Mouse (Mus musculus) midbrain, embryonic 13.5 days (tissue): ENCODE data around the gene Creb5. TPM values are rescaled to one million over a fixed set of nuclear protein-coding genes. Genes with fewer than 3 reads are reported as not detected.

Source experiments
- ATAC-seq: fragments of 200-750 bp; cut with Nextera tagmentation; 2 replicates; pipeline ENCODE4 v1.8.0; 2017; ENCODE audit warnings: mild to moderate bottlenecking, moderate TSS enrichment, moderate library complexity
- H3K27ac ChIP-seq: fragments of 300-500 bp; sonication (generic); 2 replicates; pipeline ENCODE4 v1.5.1; 2015; ENCODE audit warnings: inconsistent platforms, mild to moderate bottlenecking, moderate library complexity
- H3K27me3 ChIP-seq: fragments of 300-500 bp; sonication (generic); 2 replicates; pipeline ENCODE4 v1.6.1; 2015; ENCODE audit warnings: mild to moderate bottlenecking, inconsistent platforms
- H3K36me3 ChIP-seq: fragments of 300-500 bp; sonication (generic); 2 replicates; pipeline ENCODE4 v1.6.1; 2015; ENCODE audit warnings: mild to moderate bottlenecking, inconsistent platforms
- H3K4me1 ChIP-seq: fragments of 300-500 bp; sonication (generic); replicated peaks from 2 replicates; pipeline ENCODE4 v1.6.1; 2015; ENCODE audit warnings: inconsistent platforms
- H3K4me2 ChIP-seq: fragments of 300-500 bp; sonication (generic); replicated peaks from 2 replicates; pipeline ENCODE4 v1.6.1; 2015; ENCODE audit warnings: moderate library complexity, mild to moderate bottlenecking, inconsistent platforms
- H3K4me3 ChIP-seq: fragments of 300-500 bp; sonication (generic); replicated peaks from 2 replicates; pipeline ENCODE4 v1.5.1; 2015; ENCODE audit warnings: mild to moderate bottlenecking, inconsistent platforms
- H3K9ac ChIP-seq: fragments of 300-500 bp; sonication (generic); replicated peaks from 2 replicates; pipeline ENCODE4 v1.6.1; 2015; ENCODE audit warnings: mild to moderate bottlenecking, inconsistent platforms
- H3K9me3 ChIP-seq: fragments of 300-500 bp; sonication (generic); 2 replicates; pipeline ENCODE4 v1.6.1; 2016; ENCODE audit warnings: mild to moderate bottlenecking, inconsistent platforms
- WGBS: fragments of 180-500 bp; shearing (Covaris S2); methylation state at CpG from one replicate; pipeline ENCODE4 v1.1.7; 2015; 5-methylcytosine and 5-hydroxymethylcytosine counted together
- polyA plus RNA-seq: library from polyadenylated mRNA; unstranded; fragments of >200 nt; fragmentation: Nextera tagmentation; extraction: Ambion mirVana; gene quantifications from 2 replicates; pipeline ENCODE4 v1.2.1, GENCODE M21; 2015

Gene Creb5
- polyA plus RNA-seq, 1 experiment from 2014 or later = 4.5 TPM

DNA sequence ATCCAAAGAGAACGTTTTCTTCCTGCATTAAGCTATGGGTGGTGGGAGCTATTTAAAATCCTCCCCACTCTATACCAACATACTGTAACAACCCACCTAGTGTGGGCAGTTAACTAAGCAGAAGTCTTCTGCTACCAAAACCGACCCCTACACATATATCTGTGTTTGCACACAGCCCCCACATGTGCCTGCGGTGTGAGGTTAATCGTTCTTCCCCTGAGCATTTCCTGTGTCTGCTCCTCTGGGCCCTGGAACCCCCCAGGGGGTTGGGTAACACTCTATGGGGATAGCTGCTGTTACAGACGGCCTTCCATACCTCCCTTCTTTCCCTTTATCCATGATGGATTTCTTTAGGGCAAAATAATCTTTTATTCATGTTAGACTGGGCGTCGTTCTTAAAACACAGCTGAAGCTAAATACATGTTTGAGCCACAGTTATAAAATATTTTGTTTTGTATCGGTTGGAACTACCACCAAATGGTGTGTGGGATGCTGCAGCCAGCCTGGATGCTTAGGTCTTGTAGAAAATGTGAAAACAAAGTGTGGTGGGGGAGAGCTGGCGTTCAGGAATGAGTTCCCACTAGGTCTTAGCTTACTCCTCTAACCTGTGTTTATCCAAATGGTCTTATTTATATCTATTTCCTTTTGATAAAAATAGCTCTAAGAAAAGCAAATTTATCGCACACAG is 297.8 kb downstream of the Creb5 start:
- Histone ChIP-seq H3K27me3 (no peaks in the 10 kb centered on the region), H3K4me3 (no peak overlapping the region), H3K36me3 (no peaks in the 10 kb centered on the region), H3K9me3 (no peaks in the 10 kb centered on the region), H3K9ac (no peak overlapping the region), H3K4me2 (no peak overlapping the region), H3K4me1 (peaks cover 30% of the 10 kb centered on the region), H3K27ac (no peak overlapping the region)
- no peak for ATAC-seq
- 69% methylated on average over 10 of the region's 10 CpGs for WGBS

DNA sequence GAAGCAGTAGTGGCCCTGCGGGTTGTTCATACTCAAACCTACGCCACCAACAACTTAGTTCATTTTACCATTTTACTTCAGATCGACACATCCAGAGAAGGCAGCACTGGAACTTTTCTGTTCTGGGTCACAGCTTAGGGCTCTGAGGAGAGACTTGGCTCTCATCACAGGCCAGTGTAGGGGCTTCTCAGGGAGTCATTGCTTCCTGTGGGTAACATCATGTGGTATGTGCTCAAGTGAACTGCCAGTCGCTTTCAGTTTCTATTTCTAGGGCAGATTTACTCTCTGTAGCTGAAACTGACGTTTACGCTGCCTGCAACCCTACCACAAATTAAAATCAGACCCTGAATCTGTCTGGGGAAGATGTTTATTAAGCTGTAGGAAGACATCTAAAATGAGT is 302.7 kb downstream of the Creb5 start:
- Histone ChIP-seq H3K36me3 (no peaks in the 10 kb centered on the region), H3K27me3 (no peaks in the 10 kb centered on the region), H3K27ac (no peak overlapping the region), H3K4me3 (no peak overlapping the region), H3K4me1 (peaks cover 19% of the 10 kb centered on the region), H3K9me3 (no peaks in the 10 kb centered on the region), H3K4me2 (no peak overlapping the region), H3K9ac (no peak overlapping the region)
- ATAC-seq = no peak
- WGBS = 92% methylated on average over 6 of the region's 6 CpGs

DNA sequence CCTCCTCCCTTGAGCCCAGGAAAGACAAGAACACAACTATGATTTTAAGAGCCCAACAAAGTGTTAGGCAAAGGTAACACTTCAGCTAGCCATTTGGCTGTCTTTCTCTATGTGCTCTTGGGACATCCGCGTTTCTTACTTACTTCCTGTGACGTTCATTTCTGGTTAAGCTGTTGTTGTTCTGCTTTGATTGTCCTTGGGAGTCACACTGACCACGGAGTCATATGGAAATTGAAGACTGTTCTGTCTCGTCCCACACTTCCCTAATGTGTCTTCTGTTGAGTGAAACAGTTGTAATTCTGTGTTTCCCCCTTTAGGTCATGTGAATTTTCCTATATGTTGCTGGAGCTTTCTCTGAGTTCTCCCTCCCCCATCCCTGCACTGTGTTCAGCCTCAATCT is 305.2 kb downstream of the Creb5 start:
- Histone ChIP-seq H3K4me3 (no peak overlapping the region), H3K9ac (no peak overlapping the region), H3K36me3 (no peaks in the 10 kb centered on the region), H3K27me3 (no peaks in the 10 kb centered on the region), H3K9me3 (no peaks in the 10 kb centered on the region), H3K4me2 (no peak overlapping the region), H3K27ac (no peak overlapping the region), H3K4me1 (peaks cover 16% of the 10 kb centered on the region)
- 91% methylated on average over 5 of the region's 5 CpGs for WGBS
- no peak for ATAC-seq

DNA sequence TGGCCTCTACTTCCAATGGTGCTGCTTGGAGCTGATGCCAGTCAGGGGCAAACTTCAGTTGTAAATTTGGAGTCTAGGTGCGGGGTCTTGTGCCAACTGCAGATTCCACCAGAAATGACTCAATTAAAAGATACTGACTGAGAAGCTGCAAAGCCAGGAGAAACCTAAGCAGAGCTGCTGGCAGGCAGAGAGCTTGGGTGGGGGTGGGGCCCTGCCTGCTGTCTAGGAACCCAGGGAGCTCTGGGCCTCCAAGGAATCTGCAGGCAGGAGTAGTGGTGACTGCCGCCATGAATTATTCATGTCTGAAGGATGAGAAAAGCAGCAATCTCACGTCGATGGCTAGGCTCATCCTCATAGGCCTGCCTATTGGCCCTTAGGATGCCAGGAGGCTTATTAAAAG is 306.5 kb downstream of the Creb5 start:
- H3K4me1 ChIP-seq = peaks cover 16% of the 10 kb centered on the region
- H3K4me2 ChIP-seq = no peak overlapping the region
- 14% methylated on average over 4 of the region's 4 CpGs for WGBS
- peak; percentile 80 for ATAC-seq
- H3K9ac ChIP-seq = no peak overlapping the region
- H3K9me3 ChIP-seq = no peaks in the 10 kb centered on the region
- H3K36me3 ChIP-seq = no peaks in the 10 kb centered on the region
- peak overlapping the region; percentile 27; the same call in 1 of the 2 replicates for H3K27ac ChIP-seq
- no peaks in the 10 kb centered on the region for H3K27me3 ChIP-seq
- H3K4me3 ChIP-seq = no peak overlapping the region

DNA sequence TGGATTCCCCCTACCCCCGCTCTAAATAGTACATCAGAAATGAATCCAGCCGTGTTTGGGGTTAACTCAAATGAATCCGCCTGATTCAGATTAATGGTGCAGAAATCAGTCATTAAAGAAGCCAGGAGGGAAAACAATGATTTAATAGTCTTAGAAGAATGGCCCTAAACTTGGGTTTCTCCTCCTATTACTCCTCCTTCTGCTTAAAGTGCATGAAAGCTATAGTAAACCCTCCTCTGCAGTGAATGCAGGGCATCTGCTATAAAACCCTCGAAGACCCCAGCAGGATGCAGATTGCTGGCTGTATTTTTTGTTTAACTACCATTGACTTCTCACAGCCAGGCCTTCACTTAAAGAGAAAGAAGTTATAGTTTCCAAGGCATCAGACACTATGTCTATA is 307.2 kb downstream of the Creb5 start:
- 0 out of 2 replicates have a peak overlapping the region, but pooled peaks have one; percentile 27 for H3K27ac ChIP-seq

DNA sequence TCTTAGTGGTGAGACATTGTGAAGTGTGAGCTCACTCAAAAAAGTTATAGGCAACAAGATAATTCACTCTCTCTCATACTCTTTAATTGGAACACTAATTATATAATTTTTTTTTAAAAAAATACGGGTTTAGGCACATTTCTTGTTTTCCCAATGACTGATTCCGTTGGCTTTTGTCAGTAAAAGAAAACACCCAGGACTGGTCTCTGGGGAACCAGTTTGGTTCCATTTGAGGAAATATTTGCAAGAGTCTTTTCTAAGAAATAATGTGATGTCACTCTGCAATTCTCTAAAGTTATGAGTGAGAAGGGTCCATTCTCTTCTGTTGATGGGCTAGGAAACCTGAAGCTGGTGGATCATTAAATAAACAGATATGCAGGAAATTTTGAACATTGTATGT is 309.3 kb downstream of the Creb5 start:
- Histone ChIP-seq H3K27ac (no peak overlapping the region), H3K9me3 (no peaks in the 10 kb centered on the region)
- WGBS = 88% methylated on average over 2 of the region's 2 CpGs

More for the DNA sequence above, 307.2 kb downstream of the Creb5 start:
- WGBS = 52% methylated on average over 4 of the region's 4 CpGs
- no peaks in the 10 kb centered on the region for H3K27me3 ChIP-seq
- H3K4me2 ChIP-seq = no peak overlapping the region
- no peaks in the 10 kb centered on the region for H3K9me3 ChIP-seq
- ATAC-seq = no peak
- no peak overlapping the region for H3K4me3 ChIP-seq
- H3K4me1 ChIP-seq = peaks cover 16% of the 10 kb centered on the region
- no peak overlapping the region for H3K9ac ChIP-seq
- H3K36me3 ChIP-seq = no peaks in the 10 kb centered on the region

DNA sequence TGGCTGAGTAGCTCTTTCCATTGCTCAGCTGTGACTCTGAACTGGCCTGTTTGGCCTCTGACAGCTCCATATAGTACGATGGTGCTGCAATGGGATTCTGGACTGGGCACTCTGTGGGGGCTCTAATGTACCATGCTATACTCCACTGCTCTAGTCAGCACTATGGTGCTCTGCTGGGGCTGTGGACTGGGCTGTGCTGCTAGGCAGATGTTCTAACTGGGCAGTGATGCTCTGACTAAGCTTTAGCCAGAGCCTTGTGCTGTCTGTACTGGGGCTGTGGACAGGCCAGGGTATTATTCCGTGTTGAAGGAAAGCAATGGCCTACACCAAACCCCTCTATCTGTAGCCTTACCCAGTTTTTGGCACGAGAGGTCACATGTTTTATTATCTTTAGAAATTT is 316.0 kb downstream of the Creb5 start:
- 69% methylated on average over 3 of the region's 3 CpGs for WGBS
- no peaks in the 10 kb centered on the region for H3K36me3 ChIP-seq
- no peak overlapping the region for H3K4me2 ChIP-seq
- H3K9ac ChIP-seq = no peak overlapping the region
- H3K27ac ChIP-seq = no peak overlapping the region
- no peak for ATAC-seq
- H3K4me1 ChIP-seq = no peaks in the 10 kb centered on the region
- no peak overlapping the region for H3K4me3 ChIP-seq
- H3K9me3 ChIP-seq = no peaks in the 10 kb centered on the region
- H3K27me3 ChIP-seq = no peaks in the 10 kb centered on the region

More for the DNA sequence above, 309.3 kb downstream of the Creb5 start:
- Histone ChIP-seq H3K4me2 (no peak overlapping the region), H3K36me3 (no peaks in the 10 kb centered on the region), H3K27me3 (no peaks in the 10 kb centered on the region), H3K9ac (no peak overlapping the region), H3K4me1 (peaks cover 16% of the 10 kb centered on the region), H3K4me3 (no peak overlapping the region)
- no peak for ATAC-seq

DNA sequence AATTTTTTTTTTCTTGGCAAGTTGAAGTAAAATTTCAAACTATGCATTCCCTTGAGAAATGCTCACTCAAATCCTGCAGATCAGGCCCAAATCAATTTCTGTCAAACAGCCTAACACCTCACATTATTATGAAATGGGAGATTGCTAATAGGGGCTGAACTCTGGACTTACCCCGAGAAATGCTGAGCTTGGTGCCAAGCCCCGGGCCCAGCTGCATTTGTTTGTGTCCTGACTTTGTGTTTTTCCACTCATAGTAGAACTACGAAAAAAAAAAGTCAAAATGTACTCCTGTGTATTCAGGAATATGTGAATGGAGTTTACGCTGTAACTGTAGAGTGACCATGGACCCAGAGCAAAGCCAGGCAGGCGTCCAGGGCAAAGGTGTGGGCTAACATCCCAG is 316.6 kb downstream of the Creb5 start:
- 86% methylated on average over 5 of the region's 5 CpGs for WGBS
- Histone ChIP-seq H3K4me3 (no peak overlapping the region), H3K27me3 (no peaks in the 10 kb centered on the region), H3K4me1 (no peaks in the 10 kb centered on the region), H3K36me3 (no peaks in the 10 kb centered on the region), H3K9ac (no peak overlapping the region), H3K4me2 (no peak overlapping the region), H3K9me3 (no peaks in the 10 kb centered on the region), H3K27ac (no peak overlapping the region)
- no peak for ATAC-seq

DNA sequence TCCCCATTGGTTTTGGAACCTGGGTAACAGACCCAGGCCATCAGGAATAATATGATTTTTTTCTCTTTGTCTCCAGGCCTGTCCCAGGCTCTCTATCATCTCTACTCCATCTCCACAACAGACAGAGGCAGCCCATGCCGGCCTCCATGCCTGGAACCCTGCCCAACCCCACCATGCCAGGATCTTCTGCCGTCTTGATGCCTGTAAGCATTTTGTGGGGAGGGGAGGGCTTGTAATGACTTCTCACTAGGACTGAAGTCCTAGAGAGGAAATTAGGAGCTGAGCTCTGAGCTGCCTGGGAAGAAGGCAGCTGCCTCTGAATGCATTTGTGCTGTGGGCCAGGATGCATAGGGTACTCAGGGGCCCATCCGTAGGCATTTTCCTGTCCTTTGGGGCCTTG is 317.3 kb downstream of the Creb5 start:
- 84% methylated on average over 3 of the region's 3 CpGs for WGBS
- Histone ChIP-seq H3K4me3 (no peak overlapping the region), H3K4me2 (no peak overlapping the region), H3K27me3 (no peaks in the 10 kb centered on the region), H3K36me3 (no peaks in the 10 kb centered on the region), H3K4me1 (no peaks in the 10 kb centered on the region), H3K9ac (no peak overlapping the region), H3K9me3 (no peaks in the 10 kb centered on the region), H3K27ac (no peak overlapping the region)
- ATAC-seq = no peak

DNA sequence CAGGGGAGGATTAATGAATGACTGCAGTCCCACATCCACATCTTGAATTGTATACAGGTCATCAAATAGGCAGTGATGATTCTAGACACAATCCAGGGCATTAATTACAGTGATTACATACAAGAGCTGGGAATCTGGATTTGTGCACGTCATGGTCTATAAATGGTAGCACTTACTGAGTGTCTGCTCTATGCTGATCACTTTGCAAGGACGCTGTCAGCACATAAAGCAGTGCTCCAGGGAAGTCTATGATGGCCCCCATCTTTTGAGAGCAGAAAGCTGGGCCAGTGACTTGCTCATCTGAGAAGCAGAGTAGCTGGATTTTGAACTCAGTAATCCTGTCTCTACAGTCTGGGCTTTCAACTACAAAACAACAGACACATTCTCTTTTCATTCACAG is 318.1 kb downstream of the Creb5 start:
- H3K9ac ChIP-seq = no peak overlapping the region
- no peaks in the 10 kb centered on the region for H3K27me3 ChIP-seq
- H3K9me3 ChIP-seq = no peaks in the 10 kb centered on the region
- no peak overlapping the region for H3K4me2 ChIP-seq
- no peaks in the 10 kb centered on the region for H3K36me3 ChIP-seq
- no peak overlapping the region for H3K27ac ChIP-seq
- H3K4me1 ChIP-seq = no peaks in the 10 kb centered on the region
- ATAC-seq = no peak
- no peak overlapping the region for H3K4me3 ChIP-seq
- 87% methylated on average over 2 of the region's 2 CpGs for WGBS

DNA sequence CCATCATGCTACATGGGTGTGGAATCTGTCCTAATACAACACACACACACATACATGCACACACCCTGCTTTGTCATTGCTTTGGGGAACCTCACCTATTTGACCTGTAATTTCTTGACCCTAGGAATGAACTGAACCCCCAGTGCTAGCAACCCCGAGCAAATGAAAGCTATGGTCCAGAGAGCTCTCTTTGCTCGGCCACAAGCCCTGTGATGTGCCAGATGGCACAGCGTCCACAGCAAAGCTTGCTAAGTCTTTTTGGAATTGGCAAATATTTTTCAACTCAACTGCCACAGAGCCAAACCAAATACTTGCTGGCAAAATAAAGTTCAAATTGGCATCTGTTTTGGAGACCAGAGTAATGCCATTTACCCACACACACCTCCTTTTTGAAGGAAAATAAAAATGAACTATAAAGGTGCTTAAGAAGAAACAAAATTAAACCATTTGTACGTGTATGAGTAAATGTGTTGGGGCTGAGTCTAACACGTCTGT is 324.4 kb downstream of the Creb5 start:
- Histone ChIP-seq H3K4me1 (peaks cover 8% of the 10 kb centered on the region; the same call in 1 of the 2 replicates), H3K4me2 (no peak overlapping the region), H3K27ac (no peak overlapping the region), H3K4me3 (no peak overlapping the region), H3K27me3 (no peaks in the 10 kb centered on the region), H3K36me3 (no peaks in the 10 kb centered on the region), H3K9me3 (no peaks in the 10 kb centered on the region), H3K9ac (no peak overlapping the region)
- ATAC-seq = no peak
- WGBS = 89% methylated on average over 5 of the region's 5 CpGs

DNA sequence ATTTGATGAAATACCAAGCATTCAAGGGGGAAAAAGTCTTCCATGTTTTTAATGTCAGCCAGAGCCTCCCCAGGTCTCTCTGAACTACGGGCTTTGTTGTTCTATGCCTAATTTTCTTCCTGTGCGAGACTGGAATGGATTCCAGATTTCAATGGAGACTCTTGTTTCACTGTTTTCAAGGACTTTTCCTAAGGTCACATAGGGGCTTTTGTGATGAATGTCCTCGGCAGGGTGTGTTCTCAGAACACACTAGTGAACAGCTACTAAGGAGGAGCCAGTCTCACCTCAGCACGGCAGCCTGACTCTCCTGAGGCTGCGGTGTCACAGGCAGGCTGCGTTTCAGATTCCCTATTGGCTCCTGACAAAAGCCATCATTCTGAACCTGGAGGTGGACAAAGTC is 325.6 kb downstream of the Creb5 start:
- Histone ChIP-seq H3K27me3 (no peaks in the 10 kb centered on the region), H3K36me3 (no peaks in the 10 kb centered on the region), H3K9me3 (no peaks in the 10 kb centered on the region), H3K4me2 (no peak overlapping the region), H3K27ac (no peak overlapping the region), H3K9ac (no peak overlapping the region), H3K4me3 (no peak overlapping the region), H3K4me1 (peaks cover 8% of the 10 kb centered on the region; the same call in 1 of the 2 replicates)
- WGBS = 63% methylated on average over 6 of the region's 6 CpGs
- ATAC-seq = no peak
